Mouse (Mus musculus): ENCODE measurements around the gene Pnck. TPM values are rescaled to one million over a fixed set of nuclear protein-coding genes. Genes with fewer than 3 reads are reported as not detected.

Gene Pnck
- total RNA-seq, 2 experiments from 2014 or later = 107 to 123 TPM

GRCm38 (mm10) chrX:73639255-73639675, 20.7 kb downstream of the Pnck start, which contains the start of gene Dusp9:
TSS of gene Dusp9 (plus strand) at chrX:73639419.
- no peak for DNase-seq

GRCm38 (mm10) chrX:73637415-73637814, 22.5 kb downstream of the Pnck start:
- DNase-seq = no peak

- no peak for DNase-seq
Observed at GRCm38 (mm10) chrX:73635425-73635824, 24.5 kb downstream of the Pnck start.

GRCm38 (mm10) chrX:73626981-73627380, 32.9 kb downstream of the Pnck start:
- DNase-seq = no peak

- DNase-seq = no peak
Observed at GRCm38 (mm10) chrX:73619890-73620289, 40.0 kb downstream of the Pnck start.

DNA sequence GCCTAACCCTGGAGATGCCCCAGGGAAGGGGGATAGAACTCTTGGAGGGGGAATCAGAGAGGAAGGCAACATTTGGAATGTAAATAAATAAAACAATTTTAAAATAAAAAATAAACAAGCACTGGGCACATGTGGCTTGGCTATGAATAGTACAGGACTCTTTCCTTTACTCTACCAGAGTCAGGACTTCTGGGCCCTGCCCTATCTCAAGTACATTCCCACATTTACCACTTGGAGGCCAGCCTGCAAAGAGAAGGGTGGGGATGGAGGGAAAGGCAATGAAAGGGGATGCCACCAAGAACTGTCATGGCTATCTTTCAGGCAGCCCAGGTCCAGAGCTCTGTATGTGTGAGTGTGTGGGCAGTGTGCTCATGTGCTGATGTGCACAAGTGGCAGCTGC, 40.5 kb downstream of the Pnck start:
- no peak for DNase-seq

DNA sequence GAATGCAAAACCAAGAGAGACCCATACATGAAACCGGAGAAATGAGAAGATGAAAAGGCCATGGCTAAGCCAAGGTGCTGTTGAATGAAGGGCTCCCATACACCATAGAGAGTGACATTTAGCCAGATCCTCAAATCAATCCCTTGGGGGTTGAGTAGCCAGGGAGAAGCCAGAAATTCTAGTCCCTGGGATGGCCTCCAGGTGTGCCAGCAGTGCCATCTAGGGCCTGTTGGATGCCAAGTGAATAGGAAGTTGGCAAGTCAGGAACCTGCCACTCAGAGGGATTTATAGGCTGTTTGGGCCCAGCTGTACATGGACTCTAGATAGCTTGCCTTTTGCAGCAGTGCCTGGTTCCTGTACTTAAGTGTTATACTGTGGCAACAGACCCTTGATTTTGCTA, 44.0 kb downstream of the Pnck start:
- no peak for DNase-seq

GRCm38 (mm10) chrX:73613665-73614064, 46.3 kb downstream of the Pnck start:
- no peak for DNase-seq

Other genes with a start within 250 kb of the Pnck start
- 1 to 10 TPM; 2.1 to 2.9 TPM for gene Zfp92, start 249.0 kb downstream of the Pnck start, total RNA-seq (2021)
- not detected for gene Trex2, start 224.8 kb downstream of the Pnck start, total RNA-seq (2021)
- 1 to 10 TPM; 5.8 to 8.0 TPM for gene Haus7, start 201.1 kb downstream of the Pnck start, total RNA-seq (2021)
- gene Bgn, start 176.5 kb downstream of the Pnck start, total RNA-seq (2021) = 10 to 100 TPM; 15.5 to 19.3 TPM
- gene Atp2b3, start 157.0 kb downstream of the Pnck start, total RNA-seq (2021) = 100 to 1,000 TPM; 151 to 152 TPM
- gene Dusp9, start 20.7 kb downstream of the Pnck start, total RNA-seq (2021) = under 1 TPM; 0.18 to 0.25 TPM
- 100 to 1,000 TPM in 1 of 2 experiments, 10 to 100 TPM in 1; 92.0 to 100 TPM for gene Slc6a8, start 13.0 kb upstream of the Pnck start, total RNA-seq (2021)
- gene Bcap31, start 56.1 kb upstream of the Pnck start, total RNA-seq (2021) = 10 to 100 TPM; 83.2 to 85.3 TPM
- 10 to 100 TPM; 11.7 to 12.1 TPM for gene Abcd1, start 56.5 kb upstream of the Pnck start, total RNA-seq (2021)
- 10 to 100 TPM; 12.0 to 15.5 TPM for gene Plxnb3, start 97.0 kb upstream of the Pnck start, total RNA-seq (2021)
- 1 to 10 TPM; 5.1 to 5.8 TPM for gene Srpk3, start 114.3 kb upstream of the Pnck start, total RNA-seq (2021)
- gene Idh3g, start 126.8 kb upstream of the Pnck start, total RNA-seq (2021) = 100 to 1,000 TPM; 194 to 202 TPM
- 10 to 100 TPM; 83.9 to 88.9 TPM for gene Ssr4, start 126.9 kb upstream of the Pnck start, total RNA-seq (2021)
- 100 to 1,000 TPM in 1 of 2 experiments, 10 to 100 TPM in 1; 98.3 to 101 TPM for gene Pdzd4, start 164.9 kb upstream of the Pnck start, total RNA-seq (2021)
- not detected for gene Avpr2, start 232.0 kb upstream of the Pnck start, total RNA-seq (2021)
- 100 to 1,000 TPM; 134 TPM for gene L1cam, start 236.0 kb upstream of the Pnck start, total RNA-seq (2021)

All from layer of hippocampus, postnatal 36 days (tissue).